Mouse (Mus musculus) lung, adult 2 months (tissue): ENCODE measurements around the gene Ythdf1. TPM values are rescaled to one million over a fixed set of nuclear protein-coding genes. Genes with fewer than 3 reads are reported as not detected.
A peak's percentile ranks its signal among the peaks of the same experiment; 100 is the strongest.

Experiments
- DNase-seq: peaks from one replicate; pipeline ENCODE4 v3.0.0; 2022
- H3K4me1 ChIP-seq: fragments of 200-500 bp; 2 replicates; pipeline ENCODE4 v1.6.1; 2011; ENCODE audit warnings: low read length; ENCODE audit not compliant: control insufficient read depth, insufficient read depth
- H3K4me3 ChIP-seq: fragments of 200-500 bp; replicated peaks from 2 replicates; pipeline ENCODE3; 2011; ENCODE audit warnings: low read depth, mild to moderate bottlenecking, control low read depth, low read length; ENCODE audit errors: extremely low read depth
- CTCF ChIP-seq: fragments of 200-500 bp; IDR thresholded peaks from 2 replicates; pipeline ENCODE4 v1.5.1; 2011; ENCODE audit warnings: mild to moderate bottlenecking, low read length, control low read depth; ENCODE audit not compliant: insufficient read depth
- POLR2A ChIP-seq: fragments of 200-500 bp; IDR thresholded peaks from 2 replicates; pipeline ENCODE4 v1.6.1; 2011; ENCODE audit warnings: low read depth, mild to moderate bottlenecking, control low read depth, low read length, borderline replicate concordance; ENCODE audit errors: extremely low read depth
- WGBS: fragments of 180-500 bp; shearing (Covaris S2); methylation state at CpG from one replicate; pipeline ENCODE4 v1.1.7; 2018; 5-methylcytosine and 5-hydroxymethylcytosine counted together
- polyA plus RNA-seq: library from polyadenylated mRNA; depleted of rRNA; stranded (reverse); fragments of >200 nt; gene quantifications from 2 replicates; pipeline ENCODE4 v1.2.3, GENCODE M21; 2012

Ythdf1 gene
- polyA plus RNA-seq, 1 experiment: 42.9 TPM

DNA sequence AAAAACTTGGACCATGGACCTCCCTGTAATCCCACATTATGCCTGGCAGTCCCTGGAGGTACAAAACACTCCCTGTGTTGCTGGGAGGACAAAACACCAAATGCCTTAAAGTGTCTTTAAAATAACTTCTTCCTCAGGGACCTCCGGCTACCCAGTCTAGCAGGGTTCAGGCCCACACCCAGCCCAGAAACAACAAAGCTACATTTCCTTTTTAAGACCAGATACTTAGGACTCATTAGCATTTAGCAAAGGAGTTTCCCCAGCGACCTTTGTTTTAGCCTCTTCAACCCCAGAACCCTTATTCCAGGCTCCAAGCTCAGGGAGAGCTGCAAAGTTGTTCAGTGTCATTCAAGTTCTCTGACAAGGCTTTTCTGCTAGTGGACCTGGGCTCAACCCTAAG lies 32.9 kb upstream of the Ythdf1 start:
- Histone ChIP-seq H3K4me1 (0 out of 2 replicates have a peak, but pooled peaks cover 2% of the 10 kb centered on the region), H3K4me3 (peak overlapping the region; percentile 50)
- TF ChIP-seq POLR2A: no peak
- TF ChIP-seq CTCF: no peak
- WGBS: 31% methylated on average over 2 of the region's 2 CpGs
- no peak for DNase-seq

DNA sequence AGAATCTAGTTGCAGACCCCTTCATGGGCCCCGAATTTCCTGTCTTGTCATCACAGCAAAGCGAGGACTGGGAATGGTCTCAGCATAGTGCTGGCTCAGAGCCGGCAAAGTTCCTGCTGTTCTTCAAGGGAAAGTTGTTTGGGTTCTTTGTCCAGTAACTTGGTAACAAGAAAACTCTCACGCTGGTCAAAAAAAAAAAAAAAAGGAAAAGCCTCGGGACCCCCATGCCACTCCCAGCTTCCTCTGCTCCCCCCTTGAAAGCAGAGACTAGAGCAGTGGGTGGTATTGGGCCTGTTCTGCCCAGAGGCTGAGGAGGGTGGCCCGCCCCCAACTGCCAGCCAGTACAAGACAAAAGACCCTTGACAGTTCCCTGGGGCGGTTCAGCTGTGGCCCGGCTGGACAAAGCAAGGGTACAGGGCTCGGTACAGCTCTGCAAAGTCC lies 32.0 kb upstream of the Ythdf1 start:
- no peak for DNase-seq
- H3K4me1 ChIP-seq: 0 out of 2 replicates have a peak, but pooled peaks cover 2% of the 10 kb centered on the region
- TF ChIP-seq CTCF: no peak
- no peak for TF ChIP-seq POLR2A
- 19% methylated on average over 9 of the region's 9 CpGs for whole genome bisulfite sequencing
- H3K4me3 ChIP-seq: no peak overlapping the region

DNA sequence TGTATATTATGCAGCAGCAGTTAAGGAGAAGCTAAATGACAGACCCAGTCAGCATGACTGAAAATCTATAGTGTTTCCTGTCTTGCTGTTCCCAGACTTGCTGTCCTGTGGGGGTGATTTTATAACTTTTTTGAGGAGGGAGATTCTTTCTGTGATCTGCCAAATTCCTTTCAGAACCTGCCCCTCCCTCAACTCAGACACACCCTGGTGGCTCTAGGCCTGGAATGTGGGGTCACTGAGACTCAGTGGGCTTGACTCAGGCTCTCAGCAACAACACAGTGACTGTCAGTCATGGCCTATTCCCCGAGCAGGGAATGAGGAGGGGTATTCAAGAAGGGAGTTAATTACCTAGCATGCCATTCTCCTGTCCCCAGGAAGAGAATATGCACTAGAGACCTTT lies 29.2 kb upstream of the Ythdf1 start:
- Histone ChIP-seq H3K4me1 (0 out of 2 replicates have a peak, but pooled peaks cover 2% of the 10 kb centered on the region), H3K4me3 (no peak overlapping the region)
- TF ChIP-seq POLR2A (no peak), CTCF (no peak)
- 33% methylated on average over 1 of the region's 1 CpGs for WGBS
- no peak for DNase-seq

DNA sequence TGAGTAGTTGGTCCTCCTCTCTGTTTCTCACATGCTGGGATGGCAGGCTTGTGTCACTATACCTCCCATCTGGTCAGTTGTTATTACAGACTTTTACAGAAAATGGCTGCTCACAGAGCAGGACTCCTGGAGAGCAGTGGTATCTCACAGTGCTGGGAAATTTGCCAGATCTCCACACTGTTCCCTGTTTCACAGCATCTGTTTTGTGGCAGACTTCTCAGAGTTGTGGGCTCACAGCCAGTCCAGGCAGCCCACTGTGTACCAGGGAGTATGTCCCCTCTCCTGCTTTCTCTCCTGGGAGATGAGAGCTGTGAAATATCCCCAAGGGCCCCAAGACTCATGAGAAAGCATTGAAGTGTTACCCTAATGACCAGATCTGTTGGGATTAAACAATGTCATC lies 21.1 kb upstream of the Ythdf1 start:
- no peaks in the 10 kb centered on the region for H3K4me1 ChIP-seq
- TF ChIP-seq CTCF (no peak), POLR2A (no peak)
- DNase-seq: no peak
- H3K4me3 ChIP-seq: no peak overlapping the region

DNA sequence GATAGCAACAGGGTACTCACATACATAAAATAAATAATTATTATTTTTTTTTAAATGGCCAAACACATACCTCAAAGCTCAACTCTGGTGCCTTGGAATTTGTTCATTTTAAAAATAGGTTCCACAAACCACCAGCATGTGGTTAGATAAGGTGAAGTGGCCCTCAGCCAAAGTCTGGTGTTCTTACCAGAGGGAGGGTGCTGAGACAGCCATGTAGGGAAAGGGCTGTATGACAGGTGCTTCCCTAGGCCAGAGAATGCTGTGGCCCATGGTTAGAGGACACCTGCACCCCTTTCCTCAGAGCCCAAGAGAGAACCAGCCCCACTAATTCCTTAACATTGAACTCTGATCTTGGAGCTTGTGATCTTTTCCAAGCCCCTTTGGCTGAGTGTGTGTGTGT lies 19.4 kb upstream of the Ythdf1 start:
- Histone ChIP-seq H3K4me3 (no peak overlapping the region), H3K4me1 (no peaks in the 10 kb centered on the region)
- no peak for DNase-seq
- no peak for TF ChIP-seq POLR2A

DNA sequence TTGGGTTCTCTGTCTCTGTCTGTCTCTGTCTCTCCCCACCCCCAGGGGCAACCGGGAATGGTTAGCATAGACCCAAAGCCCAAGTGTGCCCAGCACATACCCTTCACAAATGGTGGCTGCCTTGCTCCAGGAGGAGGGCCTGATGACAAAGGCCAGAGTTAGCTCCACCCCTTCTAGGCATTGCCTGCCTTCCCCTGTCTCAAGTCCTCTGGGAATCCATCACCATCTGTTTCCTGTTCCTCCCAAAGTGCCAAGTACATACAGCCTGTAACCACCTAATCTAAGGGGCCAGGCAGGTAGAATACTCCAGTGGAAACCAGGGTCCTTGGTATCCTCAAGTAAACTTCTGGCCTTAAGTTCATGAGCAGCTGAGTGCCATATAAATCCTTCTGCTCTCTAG lies 11.7 kb upstream of the Ythdf1 start:
- TF ChIP-seq CTCF (no peak), POLR2A (no peak)
- WGBS: 58% methylated on average over 1 of the region's 1 CpGs

DNA sequence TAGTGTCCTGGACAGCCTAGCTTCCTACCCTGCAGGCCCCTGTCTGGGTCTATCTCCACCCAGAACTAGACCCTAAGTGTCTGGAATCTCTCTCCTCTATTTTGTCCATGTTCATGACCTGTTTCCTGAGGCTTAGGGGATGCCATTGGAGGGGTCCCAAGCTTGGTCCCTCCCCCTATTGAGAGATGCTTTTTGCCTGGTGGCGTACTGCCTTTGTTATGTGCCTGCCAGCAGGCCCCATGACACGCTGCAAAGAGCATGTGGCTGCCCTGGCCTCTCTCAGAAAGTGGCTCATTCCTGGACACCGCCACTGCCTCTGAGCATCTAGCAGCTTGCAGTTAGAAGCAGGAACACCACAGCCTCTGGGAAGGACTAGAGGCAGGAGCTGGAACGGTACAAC lies 8.0 kb upstream of the Ythdf1 start, which contains the start of gene Birc7:
Gene Birc7, plus strand, starts transcription at position 301 of the 400 bp plus-strand sequence.
- TF ChIP-seq CTCF (no peak), POLR2A (no peak)
- 64% methylated on average over 4 of the region's 4 CpGs for WGBS
- DNase-seq: no peak
- no peak within 1 kb of the TSS for H3K4me3 ChIP-seq
- H3K4me1 ChIP-seq: no peaks in the 10 kb centered on the region

More for the DNA sequence above, 11.7 kb upstream of the Ythdf1 start:
- Histone ChIP-seq H3K4me1 (no peaks in the 10 kb centered on the region), H3K4me3 (no peak overlapping the region)
- no peak for DNase-seq

DNA sequence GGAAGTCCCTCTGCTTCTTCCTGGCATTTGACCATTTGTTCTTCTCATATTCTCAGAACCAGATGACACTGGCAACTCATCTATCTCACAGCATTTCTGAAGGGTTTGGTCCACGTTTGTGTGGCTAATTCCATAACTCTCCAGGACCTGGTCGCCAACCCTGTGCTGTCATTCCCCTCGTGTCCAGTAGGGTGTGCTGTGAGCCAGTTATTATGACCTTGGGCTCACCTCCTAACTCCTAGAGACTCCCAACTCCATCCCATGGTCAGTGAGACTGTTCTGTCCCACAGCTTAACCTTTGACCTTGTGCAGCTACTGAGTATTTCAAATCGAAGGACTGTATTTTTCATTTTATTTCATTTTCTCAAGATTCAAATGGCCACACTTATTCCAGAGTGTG lies 4.4 kb upstream of the Ythdf1 start:
- WGBS: 6% methylated on average over 4 of the region's 4 CpGs
- no peaks in the 10 kb centered on the region for H3K4me1 ChIP-seq
- H3K4me3 ChIP-seq: no peak overlapping the region
- TF ChIP-seq POLR2A: no peak
- TF ChIP-seq CTCF: peak; percentile 99
- DNase-seq: peak; percentile 75

DNA sequence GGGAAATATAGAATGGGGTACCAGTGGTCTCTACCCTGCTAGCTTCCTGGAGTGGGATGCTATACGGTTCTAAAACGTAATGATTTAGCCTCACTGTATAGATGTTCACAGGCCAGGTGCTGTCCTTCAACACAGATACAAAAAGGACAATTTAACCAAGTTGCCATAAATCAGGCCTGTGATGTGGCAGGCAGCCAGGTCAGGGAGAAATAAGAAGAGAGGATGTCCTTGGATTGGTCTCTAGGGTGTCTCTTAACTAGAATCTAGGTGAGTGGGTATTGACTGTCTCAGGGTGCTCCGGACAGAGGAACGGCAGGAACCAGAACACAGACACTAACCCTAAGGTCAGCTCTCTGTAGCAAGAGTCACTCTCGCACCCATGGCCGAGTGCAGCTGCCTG lies 2.0 kb upstream of the Ythdf1 start:
- DNase-seq: no peak

DNA sequence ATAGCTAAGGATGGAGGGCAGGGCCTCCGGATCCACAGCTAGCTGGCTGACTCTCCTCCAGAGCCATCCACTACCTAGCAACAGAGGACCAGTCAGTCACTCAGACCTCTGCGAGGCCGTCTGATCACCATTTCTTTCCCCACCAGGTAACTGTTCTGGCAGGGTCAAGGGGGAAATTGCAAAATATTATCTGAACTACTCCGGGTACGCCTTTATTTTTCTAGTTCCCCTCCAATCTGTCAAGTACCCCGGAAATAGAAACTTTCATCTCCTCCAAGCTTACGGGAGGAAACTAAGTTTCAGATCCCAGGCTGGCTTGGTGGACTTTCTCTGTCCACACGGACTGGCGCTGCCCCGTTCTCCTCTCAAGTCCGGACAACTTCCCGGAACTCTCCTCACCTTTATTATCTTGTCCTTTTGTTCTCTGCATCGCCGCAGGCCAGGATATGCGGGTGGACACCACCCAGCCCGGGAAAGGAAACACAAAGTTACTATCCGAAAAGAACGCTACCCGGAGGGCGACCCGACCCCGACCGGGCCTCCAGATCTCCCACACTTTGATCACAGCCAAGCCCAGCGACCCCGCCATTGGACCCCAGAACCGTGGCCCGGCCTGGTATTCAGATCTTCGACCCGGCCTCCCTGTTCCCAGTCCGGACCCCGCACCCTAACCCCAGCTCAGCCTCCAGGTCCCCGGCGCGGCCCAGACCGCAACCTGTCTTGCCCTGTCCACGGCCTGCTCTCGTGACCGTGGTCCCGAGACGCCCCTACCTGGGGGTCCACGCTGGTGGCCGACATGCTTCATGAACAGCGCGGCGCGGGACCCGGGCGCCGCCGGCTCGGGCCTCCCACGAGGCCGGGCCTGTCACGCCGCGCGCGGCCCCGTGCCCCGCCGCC lies 588 bp downstream of the Ythdf1 start:
- WGBS: under 1% methylated on average over 61 of the region's 61 CpGs
- TF ChIP-seq POLR2A (no peak), CTCF (no peak)
- peaks cover 13% of the 10 kb centered on the region for H3K4me1 ChIP-seq
- no peak for DNase-seq
- H3K4me3 ChIP-seq: peak overlapping the region; percentile 97

More for the DNA sequence above, 2.0 kb upstream of the Ythdf1 start:
- Histone ChIP-seq H3K4me3 (no peak overlapping the region), H3K4me1 (peaks cover 4% of the 10 kb centered on the region; the same call in 1 of the 2 replicates)
- whole genome bisulfite sequencing: 92% methylated on average over 6 of the region's 6 CpGs
- no peak for TF ChIP-seq CTCF
- TF ChIP-seq POLR2A: no peak
